Mouse (Mus musculus) left cerebral cortex, postnatal 36 days (tissue): Measurements from ENCODE around the gene Cd81. TPM values are rescaled to one million over a fixed set of nuclear protein-coding genes. Genes with fewer than 3 reads are reported as not detected.

ENCODE experiments used
- DNase-seq, 2 experiments: peaks; one replicate each; pipeline ENCODE4 v3.0.0; 2021 to 2022; ENCODE audit warnings: low spot score in 2 of 2, mixed read lengths in 1 of 2
- intact Hi-C: fragments of 180-260 bp; cut with DNase I; formaldehyde crosslinking; loops from one replicate; pipeline ENCODE4 v1.15.1; 2025
- total RNA-seq, 2 experiments: library from RNA; stranded (reverse); gene quantifications; 2 replicates each; pipeline ENCODE4 v1.2.3; 2021

Gene Cd81
- total RNA-seq: 100 to 1,000 TPM; 385 to 445 TPM

DNA sequence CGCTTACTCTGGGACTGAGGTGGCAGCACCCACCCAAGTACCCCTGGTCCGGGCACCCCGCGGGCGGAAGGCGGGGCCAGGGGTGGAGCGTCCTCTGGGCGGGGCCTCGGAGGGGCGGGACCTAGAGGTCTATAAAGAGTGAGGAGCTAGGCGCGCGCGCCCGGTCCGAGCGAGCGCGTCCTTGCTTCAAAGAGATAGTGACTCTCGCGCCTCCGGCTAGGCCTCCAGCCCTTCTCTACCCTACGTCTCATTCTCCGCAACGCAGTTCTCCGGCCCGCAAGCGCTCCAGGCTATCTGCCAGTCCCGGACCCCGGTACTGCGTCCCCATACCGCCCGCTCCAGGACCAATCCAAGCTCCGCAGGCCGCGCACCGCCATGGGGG is at the start of gene Cd81:
Cd81 (plus strand) TSS at position 114 of the 382 bp plus-strand sequence.
- intact Hi-C loops: loop anchor here (2.0 to 5.0 kb wide), 2 partner anchors 36 to 45 kb away; partner anchors contain the start of gene Tspan32
- DNase-seq: peak; percentile 82 to 83

DNA sequence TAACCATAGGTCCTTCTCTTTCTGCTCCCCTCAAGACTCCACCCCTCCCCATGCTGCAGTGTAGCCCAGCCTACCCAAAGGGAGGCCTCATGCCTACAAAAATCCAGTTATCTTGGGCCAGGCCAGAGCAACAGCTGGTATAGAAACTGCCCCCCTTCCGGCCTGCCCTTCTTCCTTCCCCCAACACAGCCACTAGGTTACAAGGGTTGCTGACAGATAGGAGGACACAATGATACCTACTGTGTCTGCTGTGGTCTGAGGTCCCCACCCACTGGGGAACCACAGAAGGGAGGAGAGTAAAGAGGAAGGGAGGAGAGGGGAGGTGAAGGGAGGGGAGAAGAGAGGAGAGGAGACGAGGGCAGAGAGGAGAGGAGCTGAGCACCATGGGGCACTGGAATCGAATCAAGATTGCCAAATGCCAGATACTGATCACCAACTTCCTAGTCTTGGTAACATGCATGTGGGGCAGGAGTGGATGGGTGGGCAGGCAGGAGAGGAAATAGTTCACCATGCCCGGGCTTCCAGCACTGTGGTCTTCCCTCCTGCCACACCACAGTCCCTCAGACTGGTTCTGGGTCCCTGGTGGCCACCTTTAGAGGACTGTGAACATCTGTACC is 47.7 kb upstream of the Cd81 start, which contains the start of gene Tspan32:
Tspan32 (plus strand) TSS at position 320 of the 617 bp plus-strand sequence.
- no peak for DNase-seq
- intact Hi-C loops: loop anchor here (5.0 to 10.0 kb wide), 3 partner anchors 47 to 460 kb away; partner anchors contain the start of genes Cd81 and Cdkn1c

DNA sequence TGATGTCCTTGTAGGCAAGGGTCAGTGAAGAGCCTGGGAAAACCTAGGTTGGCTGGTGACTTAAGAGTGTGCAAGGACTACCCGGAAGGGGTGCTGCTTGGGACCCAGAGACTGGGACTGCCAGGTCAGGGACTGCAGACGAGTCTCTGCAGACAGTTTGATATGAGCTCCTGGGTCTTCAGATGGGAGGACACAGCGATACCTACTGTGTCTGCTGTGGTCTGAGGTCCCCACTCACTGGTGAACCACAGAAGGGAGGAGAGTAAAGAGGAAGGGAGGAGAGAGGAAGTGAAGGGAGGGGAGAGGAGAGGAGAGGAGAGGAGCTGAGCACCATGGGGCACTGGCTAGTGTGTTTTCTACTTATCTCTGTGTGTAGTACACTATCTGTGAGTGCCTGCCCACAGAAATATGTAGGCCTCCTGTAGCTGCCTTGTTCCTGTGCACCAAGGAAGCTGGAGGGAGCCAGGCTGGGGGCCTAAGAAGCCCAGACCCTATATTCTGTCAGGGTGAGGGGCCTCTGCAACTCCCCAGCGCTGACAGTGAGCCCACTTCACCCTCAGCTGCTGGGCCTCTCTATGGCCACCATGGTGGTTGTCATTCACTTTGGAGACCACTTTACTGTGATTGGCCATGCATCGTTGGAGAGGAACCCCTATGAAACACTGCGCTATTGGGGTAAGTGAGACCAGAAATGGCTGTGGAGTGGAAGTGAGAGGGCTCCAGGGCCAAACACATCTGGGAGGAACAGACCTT is 47.0 kb upstream of the Cd81 start:
- intact Hi-C loops: loop anchor here (5.0 to 10.0 kb wide), 3 partner anchors 47 to 459 kb away; partner anchors contain the start of genes Cd81 and Cdkn1c
- no peak for DNase-seq

DNA sequence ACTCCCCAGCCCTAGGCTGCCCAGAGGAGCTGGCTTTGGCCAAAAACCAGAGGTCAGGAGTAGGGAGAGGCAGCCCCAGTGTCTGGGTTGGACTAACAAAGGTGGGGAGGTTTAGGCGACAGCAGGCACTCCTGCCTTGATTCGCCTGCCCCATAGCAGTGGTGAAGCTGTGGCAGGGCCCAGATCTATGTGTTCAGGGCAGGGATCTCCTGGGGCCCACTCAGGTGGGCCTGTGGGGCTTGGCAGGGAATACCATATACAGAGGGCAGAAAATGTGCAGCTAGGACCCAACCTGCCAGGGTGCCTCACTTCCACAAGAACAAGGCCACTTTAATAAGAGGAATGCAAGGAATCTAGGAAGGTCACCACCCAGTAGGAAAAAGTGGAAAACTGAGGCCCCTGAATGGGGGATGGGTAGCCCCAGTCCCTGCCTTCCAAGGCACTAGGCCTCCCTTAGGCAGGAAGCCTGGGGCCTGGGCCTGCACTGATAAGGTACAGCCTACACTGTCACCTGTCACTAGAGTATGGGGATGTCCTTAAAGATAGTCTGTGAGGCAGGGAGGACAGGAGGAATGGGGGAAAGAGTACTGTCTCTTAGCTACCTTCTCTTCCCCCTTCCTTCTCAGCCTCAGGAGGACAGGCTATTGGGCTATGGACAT is 46.3 kb upstream of the Cd81 start:
- DNase-seq: no peak
- intact Hi-C loops: loop anchor here (5.0 to 10.0 kb wide), 3 partner anchors 46 to 459 kb away; partner anchors contain the start of genes Cd81 and Cdkn1c

DNA sequence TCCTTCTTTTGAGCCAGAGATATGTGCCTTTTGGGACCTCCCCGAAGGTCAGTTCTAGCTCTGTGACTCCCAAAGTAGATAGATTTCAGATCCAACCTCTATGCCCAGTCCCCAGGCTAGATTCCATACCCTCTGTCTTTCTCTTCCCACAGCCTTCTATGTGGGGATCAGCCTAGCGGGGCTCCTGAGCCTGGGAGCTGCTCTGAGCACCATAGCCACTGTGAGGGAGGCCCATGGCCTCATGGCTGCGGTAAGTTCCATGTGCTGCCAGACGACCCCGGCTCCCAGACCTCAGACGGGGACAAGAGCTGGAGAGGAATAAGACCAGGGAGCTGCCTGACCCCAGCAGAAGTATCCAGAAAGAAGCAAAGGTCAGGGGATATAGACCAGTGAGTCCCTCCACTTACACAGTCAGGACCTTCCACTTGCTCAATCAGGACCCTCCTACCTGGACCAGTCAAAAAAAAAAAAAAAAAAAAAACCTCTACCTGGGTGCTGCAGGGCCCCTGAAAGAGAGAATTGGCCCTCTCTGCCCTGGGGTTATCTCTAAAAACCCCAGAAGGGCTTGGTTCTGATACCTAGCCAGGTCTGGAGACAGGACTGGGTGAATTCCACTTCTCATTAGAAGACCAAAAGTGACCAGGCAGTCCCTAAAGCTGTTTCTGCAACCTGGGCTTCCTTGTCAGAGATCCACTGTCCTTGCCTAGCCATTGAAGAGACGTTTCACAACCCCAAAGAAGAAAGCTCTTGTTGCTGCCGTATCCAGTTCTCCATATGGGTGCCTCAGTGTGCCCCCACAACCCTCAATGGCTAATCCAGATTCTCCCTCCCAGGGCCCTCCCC is 45.6 kb upstream of the Cd81 start:
- no peak for DNase-seq
- intact Hi-C loops: loop anchor here (5.0 to 10.0 kb wide), 3 partner anchors 45 to 458 kb away; partner anchors contain the start of genes Cd81 and Cdkn1c

DNA sequence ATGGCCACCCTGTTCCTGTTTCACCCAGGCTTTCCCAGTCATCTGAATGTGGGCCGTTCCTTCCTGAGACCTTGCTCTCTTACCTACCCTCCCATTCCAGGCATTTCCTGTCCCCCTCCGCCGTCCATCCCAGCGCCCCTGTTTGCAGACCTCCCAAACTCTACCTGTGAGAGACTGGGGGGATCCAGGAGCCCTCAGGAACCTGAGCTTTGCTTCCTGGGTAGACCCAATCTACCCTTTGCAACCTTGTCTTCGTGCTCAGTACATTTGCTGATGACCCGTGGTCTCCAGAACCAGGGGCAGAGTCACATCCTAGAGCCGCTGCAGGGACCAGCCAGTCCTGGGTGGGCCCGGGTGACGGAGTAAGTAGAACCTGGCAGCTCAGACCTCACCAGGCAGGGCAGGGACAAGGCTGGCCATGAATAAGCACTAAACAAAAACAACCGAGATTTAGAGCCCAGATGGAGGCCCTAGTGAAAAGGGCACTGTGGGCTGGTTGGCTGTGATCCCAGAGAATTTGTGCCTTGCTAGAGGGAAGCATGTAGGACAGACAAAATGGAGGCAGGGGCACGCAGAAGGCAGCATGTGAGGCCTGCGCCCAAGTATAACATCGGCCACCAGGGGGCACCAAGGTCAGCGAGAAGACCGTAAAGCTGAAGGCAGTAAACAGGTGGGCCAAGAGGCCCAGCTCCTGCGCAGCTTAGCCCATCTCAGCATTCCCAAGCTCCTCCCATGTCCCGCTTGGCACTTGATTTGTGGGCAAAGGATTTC is 44.8 kb upstream of the Cd81 start:
- intact Hi-C loops: loop anchor here (1.0 to 10.0 kb wide), 4 partner anchors 45 to 457 kb away; partner anchors contain the start of genes Cd81 and Cdkn1c
- DNase-seq: peak; percentile 85 to 88

DNA sequence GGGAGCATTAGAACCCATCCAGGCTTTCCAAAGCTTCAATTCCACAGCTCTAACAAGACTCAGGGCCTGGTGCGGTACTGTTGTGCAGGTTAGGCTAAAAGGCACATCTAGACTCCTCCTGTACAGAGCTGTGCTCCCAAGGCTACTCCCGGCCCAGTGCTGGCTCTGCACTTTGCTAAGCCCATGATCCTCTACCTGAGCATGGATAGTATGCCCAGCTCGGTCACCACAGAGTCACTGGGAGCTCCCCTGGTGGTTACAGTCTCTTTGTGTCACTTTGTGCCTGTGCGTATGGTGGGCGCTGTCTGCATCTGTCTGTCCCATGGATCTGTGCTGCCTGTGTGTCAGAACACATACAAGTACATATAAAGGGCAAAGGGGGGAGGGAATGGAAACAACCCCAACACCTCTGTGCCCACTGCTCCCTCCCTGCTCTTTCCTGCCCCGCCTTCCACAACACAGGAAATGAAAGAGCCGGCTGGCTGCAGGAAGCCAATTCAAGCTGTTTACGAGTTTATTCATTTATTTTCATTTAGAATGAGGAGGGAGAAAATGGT is 44.1 kb upstream of the Cd81 start:
- intact Hi-C loops: loop anchor here (1.0 to 10.0 kb wide), 4 partner anchors 44 to 456 kb away; partner anchors contain the start of genes Cd81 and Cdkn1c
- DNase-seq: no peak

DNA sequence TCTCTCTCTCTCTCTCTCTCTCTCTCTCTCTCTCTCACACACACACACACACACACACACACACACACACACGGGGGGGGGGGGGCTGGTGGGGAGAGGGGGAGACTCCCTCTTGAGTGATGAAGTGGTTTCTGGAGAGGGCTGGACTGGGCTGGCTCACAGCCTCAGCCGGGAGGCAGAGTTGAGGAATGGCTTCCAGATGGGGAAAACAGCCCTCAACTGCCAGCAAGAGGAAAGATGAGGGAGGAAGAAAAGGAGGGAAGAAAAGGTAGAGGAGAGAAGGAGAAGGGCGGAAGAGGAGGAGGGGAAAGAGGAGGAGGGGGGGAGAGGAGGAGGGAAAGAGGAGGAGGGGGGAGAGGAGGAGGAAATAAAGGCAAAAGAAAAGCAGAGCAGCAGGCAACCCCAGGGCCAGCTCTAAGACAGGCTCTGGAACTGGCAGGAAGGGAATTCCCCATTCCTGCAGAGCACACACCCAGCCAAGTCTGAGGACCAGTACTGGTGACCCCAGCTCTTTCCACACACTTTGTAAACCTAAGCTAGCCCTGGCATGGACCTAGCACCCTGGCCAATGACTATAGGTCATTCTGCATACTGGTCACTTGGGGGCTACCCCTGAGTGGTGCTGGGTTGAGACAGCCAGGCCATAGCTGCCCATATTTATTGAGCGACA is 43.4 kb upstream of the Cd81 start:
- DNase-seq: no peak
- intact Hi-C loops: loop anchor here (1.0 to 10.0 kb wide), 4 partner anchors 43 to 456 kb away; partner anchors contain the start of genes Cd81 and Cdkn1c

DNA sequence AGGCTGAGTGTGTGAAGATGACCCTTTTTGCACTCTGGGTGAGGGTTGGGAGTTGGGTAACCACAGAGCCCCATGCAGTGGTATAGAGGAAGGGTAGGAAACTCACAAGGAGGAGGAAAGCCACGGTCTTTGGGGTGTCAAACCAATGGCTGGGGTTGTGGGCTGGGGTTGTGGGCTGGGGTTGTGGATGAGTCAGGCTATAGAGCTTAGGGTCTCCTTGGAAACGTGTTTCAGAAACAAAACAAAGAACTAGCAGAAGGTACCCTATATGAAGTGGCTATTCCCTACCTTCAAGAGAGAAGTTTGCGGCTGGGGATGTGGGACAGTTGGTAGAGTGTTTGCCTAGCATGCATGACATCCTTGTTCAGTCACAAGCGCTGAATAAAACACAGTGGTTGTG is 42.5 kb upstream of the Cd81 start:
- intact Hi-C loops: loop anchor here (5.0 to 10.0 kb wide), 3 partner anchors 42 to 455 kb away; partner anchors contain the start of genes Cd81 and Cdkn1c
- DNase-seq: no peak

DNA sequence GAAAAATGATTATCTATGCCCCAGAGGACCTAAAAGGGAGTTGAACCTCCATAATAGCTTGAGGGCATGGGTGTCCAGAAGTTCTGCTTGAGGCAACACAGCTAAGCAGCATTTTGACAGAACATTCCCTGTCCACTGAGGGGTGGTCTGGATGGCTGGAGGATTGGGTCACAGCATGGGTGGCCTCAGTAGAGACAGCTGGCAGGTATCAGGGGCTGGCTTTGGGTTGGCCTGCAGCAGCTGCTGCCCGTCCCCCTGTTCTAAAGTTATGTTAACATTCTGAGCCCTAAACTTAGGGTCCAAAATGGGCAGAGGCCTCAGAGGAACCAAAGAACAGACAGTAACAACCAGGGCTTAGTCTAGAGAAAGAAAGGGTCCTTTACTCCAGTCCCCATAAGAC is 41.3 kb upstream of the Cd81 start:
- DNase-seq: no peak
- intact Hi-C loops: no loop called here

DNA sequence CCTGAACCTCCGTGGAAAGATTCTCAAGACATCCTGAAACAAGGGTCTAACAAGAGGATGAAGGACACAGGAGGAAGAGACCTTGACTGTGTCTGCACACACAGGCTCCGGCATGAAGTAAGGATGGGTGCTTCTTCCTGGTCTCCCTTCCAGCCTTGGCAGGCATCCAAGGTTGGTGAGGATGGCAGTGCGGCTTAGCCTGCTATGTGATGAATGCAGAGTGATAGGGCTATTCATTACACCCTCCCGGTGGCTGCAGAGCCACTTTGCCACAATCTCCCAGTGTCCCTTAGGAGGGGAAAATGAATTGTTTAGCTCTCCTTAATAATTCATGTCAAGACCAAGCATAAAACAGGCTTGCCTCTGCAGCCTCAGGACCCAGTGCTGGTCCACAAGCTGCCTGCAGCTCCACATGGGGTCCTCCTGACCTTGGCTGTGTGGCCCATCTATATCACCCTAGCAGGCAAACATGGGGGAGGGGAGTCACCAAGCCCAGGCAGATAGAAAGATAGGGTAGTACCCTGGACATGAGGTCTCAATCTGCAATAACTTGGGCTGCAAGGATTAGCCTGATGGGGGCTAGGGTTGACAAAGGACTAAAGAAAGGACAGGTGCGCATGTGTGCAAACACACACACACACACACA is 40.2 kb upstream of the Cd81 start:
- intact Hi-C loops: no loop called here
- no peak for DNase-seq

DNA sequence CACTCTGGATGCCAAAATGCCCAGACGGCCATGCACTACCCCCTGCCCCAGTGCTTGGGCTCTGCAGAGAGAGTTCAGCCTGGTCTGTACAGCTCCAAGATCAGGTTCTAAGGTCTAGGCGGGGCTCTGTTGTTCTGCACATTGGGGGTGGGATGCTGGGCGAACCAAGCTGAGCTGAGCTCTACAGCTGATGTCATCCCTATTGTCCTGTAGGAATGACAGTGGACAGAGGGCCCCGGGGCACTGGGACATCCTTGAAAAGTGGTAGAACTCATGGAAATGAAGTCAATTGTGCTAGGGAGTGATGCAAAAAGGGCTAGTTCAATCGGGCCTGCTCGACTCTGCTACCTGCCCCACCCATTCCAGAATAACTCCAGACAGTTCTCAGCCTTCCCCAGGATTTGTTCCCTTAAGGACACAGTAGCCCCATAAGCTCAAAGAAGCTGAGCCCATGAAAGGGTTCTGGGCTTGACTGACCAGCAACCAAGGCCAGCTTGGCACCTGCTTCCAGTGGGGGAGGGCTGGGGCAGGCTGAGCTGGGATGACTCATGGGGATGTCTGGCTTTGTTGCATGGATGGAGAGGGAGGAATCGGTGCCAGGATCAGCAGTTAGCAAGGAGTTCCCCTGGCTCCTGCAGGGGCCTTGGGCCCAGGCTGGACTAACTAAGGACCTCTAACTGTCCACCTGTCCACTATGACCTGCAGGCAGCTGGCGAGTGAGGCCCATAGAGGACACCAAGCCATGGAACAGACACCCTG is 38.9 kb upstream of the Cd81 start:
- intact Hi-C loops: no loop called here
- peak; percentile 34 to 36 for DNase-seq

DNA sequence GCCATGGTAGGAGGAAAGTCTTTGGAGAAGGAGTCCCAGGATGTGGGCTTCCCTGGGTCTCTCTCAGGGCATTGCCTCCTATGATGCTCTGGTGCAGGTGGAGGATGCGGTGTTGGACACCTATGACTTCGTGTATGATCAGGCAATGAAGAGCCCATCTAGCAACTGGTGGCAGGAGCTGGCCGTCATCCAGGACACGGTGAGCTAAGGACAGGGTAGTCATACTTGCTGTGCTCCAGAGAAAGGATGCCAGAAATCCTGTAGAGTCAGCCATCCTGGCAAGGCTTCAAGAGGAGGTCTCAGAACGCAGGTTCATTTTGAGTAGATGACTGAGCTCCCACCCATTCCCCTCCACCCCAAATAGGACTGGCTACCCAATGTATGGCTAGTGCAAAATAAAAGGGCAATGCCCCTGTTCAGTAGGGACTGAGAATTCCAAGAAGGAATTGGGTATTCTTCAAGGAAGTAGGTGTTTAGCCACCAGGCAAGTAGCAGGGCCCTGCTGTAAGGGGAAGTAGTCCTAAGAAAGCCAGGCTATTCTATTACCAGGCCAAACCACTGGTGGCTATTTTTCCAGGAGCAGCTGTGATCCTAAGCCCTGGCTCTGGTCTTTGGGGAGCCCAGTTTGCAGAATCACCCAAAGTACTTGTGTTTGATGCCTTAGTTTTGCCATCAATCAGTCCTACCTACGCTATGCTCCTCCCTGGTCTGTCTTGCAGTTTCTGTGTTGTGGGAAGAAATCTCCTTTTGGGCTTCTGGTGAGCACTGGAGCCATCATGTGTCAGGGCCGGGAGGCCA is 37.5 kb upstream of the Cd81 start:
- intact Hi-C loops: no loop called here
- DNase-seq: no peak

DNA sequence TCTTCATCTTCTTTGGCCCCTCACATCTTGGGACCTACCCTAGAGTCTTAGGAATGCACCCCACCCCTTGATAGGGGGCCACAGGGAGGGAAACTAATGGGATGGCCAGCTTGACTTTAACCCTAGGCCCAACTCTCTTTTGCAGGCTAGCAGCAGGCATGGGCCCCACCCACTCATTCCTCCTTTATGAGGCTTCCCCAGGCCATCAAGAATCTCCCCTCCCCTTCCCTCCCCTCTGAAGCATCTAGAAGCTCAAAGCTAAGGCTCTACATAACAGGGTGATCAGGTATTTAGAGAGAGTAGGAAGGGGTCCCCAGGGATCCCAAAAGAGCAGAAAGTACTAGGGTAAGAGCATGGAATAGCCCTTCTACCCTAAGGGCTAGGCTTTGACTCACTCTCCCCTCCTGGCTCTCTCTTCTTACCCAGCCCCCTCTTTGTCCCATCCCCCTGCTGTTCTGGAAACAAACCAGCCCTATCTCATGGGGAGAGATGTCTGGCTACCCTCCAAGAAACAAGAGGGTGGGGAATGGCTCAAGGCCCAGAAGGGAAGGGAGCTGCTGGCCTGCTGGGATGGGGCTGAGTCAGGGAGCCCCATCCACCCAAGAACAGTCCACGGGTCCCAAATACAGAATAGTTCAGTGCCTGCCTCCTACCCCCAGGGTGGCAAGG is 36.6 kb upstream of the Cd81 start:
- DNase-seq: peak; percentile 41 to 45
- intact Hi-C loops: loop anchor here (2.0 kb wide), 1 partner anchor 37 kb away; the partner anchor contains the start of gene Cd81
